Mouse (Mus musculus): Measurements from ENCODE around the gene Erich2. TPM values are rescaled to one million over a fixed set of nuclear protein-coding genes. Genes with fewer than 3 reads are reported as not detected.
A peak's percentile ranks its signal among the peaks of the same experiment; 100 is the strongest.

Erich2 gene
- polyA plus RNA-seq, 1 experiment from 2014 or later, result 6.2 TPM

GRCm38 (mm10) chr2:70567071-70567681, 58.6 kb downstream of the Erich2 start:
- Histone ChIP-seq H3K4me2 (peak overlapping the region; percentile 69), H3K27ac (ENCODE audit: low read depth) (no peak overlapping the region), H3K9ac (no peak overlapping the region), H3K27me3 (ENCODE audit: insufficient read depth, low read length) (peaks cover 80% of the 10 kb centered on the region), H3K36me3 (ENCODE audit: insufficient read depth) (no peaks in the 10 kb centered on the region), H3K4me3 (ENCODE audit: low read depth, low read length) (peak overlapping the region; percentile 34), H3K9me3 (ENCODE audit: low read depth, low read length) (no peaks in the 10 kb centered on the region), H3K4me1 (ENCODE audit: insufficient read depth) (peaks cover 27% of the 10 kb centered on the region)
- ATAC-seq (ENCODE audit: insufficient read depth) (0 out of 2 replicates have a peak, but pooled peaks have one; percentile 8), DNase-seq (peak; percentile 81)
- 7% methylated on average over 23 of the region's 23 CpGs for WGBS
- TF ChIP-seq CTCF (IDR thresholded peaks at IDR 0.05; ENCODE audit: low read depth), result peak; percentile 59

- ATAC-seq (ENCODE audit: insufficient read depth), result no peak
- Histone ChIP-seq H3K4me1 (ENCODE audit: insufficient read depth) (peaks cover 31% of the 10 kb centered on the region), H3K9ac (no peak overlapping the region), H3K9me3 (ENCODE audit: low read depth, low read length) (no peaks in the 10 kb centered on the region), H3K4me2 (peak overlapping the region; percentile 69), H3K36me3 (ENCODE audit: insufficient read depth) (no peaks in the 10 kb centered on the region), H3K27ac (ENCODE audit: low read depth) (no peak overlapping the region), H3K4me3 (ENCODE audit: low read depth, low read length) (peak overlapping the region; percentile 34), H3K27me3 (ENCODE audit: insufficient read depth, low read length) (peaks cover 75% of the 10 kb centered on the region)
- DNase-seq, result no peak
- 2% methylated on average over 12 of the region's 12 CpGs for WGBS
- no peak for TF ChIP-seq CTCF (IDR thresholded peaks at IDR 0.05; ENCODE audit: low read depth)
Measured at GRCm38 (mm10) chr2:70567682-70568077, 59.1 kb downstream of the Erich2 start.

- Histone ChIP-seq H3K4me1 (ENCODE audit: insufficient read depth) (peaks cover 28% of the 10 kb centered on the region), H3K36me3 (ENCODE audit: insufficient read depth) (no peaks in the 10 kb centered on the region), H3K9me3 (ENCODE audit: low read depth, low read length) (no peaks in the 10 kb centered on the region), H3K4me2 (peak overlapping the region; percentile 69), H3K4me3 (ENCODE audit: low read depth, low read length) (peak overlapping the region; percentile 34), H3K27ac (ENCODE audit: low read depth) (no peak overlapping the region; the same call in 1 of the 2 replicates), H3K9ac (peak overlapping the region; percentile 11; the same call in 1 of the 2 replicates), H3K27me3 (ENCODE audit: insufficient read depth, low read length) (peaks cover 68% of the 10 kb centered on the region)
- ATAC-seq (ENCODE audit: insufficient read depth), result 0 out of 2 replicates have a peak, but pooled peaks have one; percentile 5
- under 1% methylated on average over 34 of the region's 34 CpGs for WGBS
- DNase-seq, result peak; percentile 76
- no peak for TF ChIP-seq CTCF (IDR thresholded peaks at IDR 0.05; ENCODE audit: low read depth)
Measured at GRCm38 (mm10) chr2:70568198-70568941, 59.8 kb downstream of the Erich2 start.

- DNase-seq (peak; percentile 89), ATAC-seq (ENCODE audit: insufficient read depth) (peak; percentile 61; the same call in 1 of the 2 replicates)
- Histone ChIP-seq H3K4me2 (no peak overlapping the region), H3K9me3 (ENCODE audit: low read depth, low read length) (no peaks in the 10 kb centered on the region), H3K27ac (ENCODE audit: low read depth) (no peak overlapping the region), H3K9ac (no peak overlapping the region), H3K27me3 (ENCODE audit: insufficient read depth, low read length) (peaks cover 35% of the 10 kb centered on the region), H3K4me3 (ENCODE audit: low read depth, low read length) (no peak overlapping the region), H3K36me3 (ENCODE audit: insufficient read depth) (no peaks in the 10 kb centered on the region), H3K4me1 (ENCODE audit: insufficient read depth) (peaks cover 22% of the 10 kb centered on the region)
- TF ChIP-seq CTCF (IDR thresholded peaks at IDR 0.05; ENCODE audit: low read depth), result no peak
- 20% methylated on average over 4 of the region's 4 CpGs for WGBS
Measured at GRCm38 (mm10) chr2:70571698-70572097, 63.1 kb downstream of the Erich2 start.

- WGBS, result 37% methylated on average over 9 of the region's 9 CpGs
- no peak for TF ChIP-seq CTCF (IDR thresholded peaks at IDR 0.05; ENCODE audit: low read depth)
- no peak overlapping the region for H3K9ac ChIP-seq
- peaks cover 16% of the 10 kb centered on the region for H3K4me1 ChIP-seq (ENCODE audit: insufficient read depth)
- H3K27me3 ChIP-seq (ENCODE audit: insufficient read depth, low read length), result peaks cover 29% of the 10 kb centered on the region
- no peak overlapping the region for H3K4me3 ChIP-seq (ENCODE audit: low read depth, low read length)
- no peak overlapping the region for H3K27ac ChIP-seq (ENCODE audit: low read depth)
- ATAC-seq (ENCODE audit: insufficient read depth) (peak; percentile 16; the same call in 1 of the 2 replicates), DNase-seq (no peak)
- no peaks in the 10 kb centered on the region for H3K9me3 ChIP-seq (ENCODE audit: low read depth, low read length)
- H3K4me2 ChIP-seq, result no peak overlapping the region
- H3K36me3 ChIP-seq (ENCODE audit: insufficient read depth), result no peaks in the 10 kb centered on the region
Measured at GRCm38 (mm10) chr2:70572251-70572650, 63.6 kb downstream of the Erich2 start.

GRCm38 (mm10) chr2:70573544-70574210, 65.1 kb downstream of the Erich2 start:
- H3K9ac ChIP-seq, result no peak overlapping the region
- H3K27ac ChIP-seq (ENCODE audit: low read depth), result no peak overlapping the region
- H3K27me3 ChIP-seq (ENCODE audit: insufficient read depth, low read length), result peaks cover 17% of the 10 kb centered on the region
- no peak overlapping the region for H3K4me3 ChIP-seq (ENCODE audit: low read depth, low read length)
- ATAC-seq (ENCODE audit: insufficient read depth), result no peak
- H3K36me3 ChIP-seq (ENCODE audit: insufficient read depth), result no peaks in the 10 kb centered on the region
- 63% methylated on average over 8 of the region's 8 CpGs for WGBS
- no peaks in the 10 kb centered on the region for H3K9me3 ChIP-seq (ENCODE audit: low read depth, low read length)
- 0 out of 2 replicates have a peak, but pooled peaks cover 10% of the 10 kb centered on the region for H3K4me1 ChIP-seq (ENCODE audit: insufficient read depth)
- no peak for DNase-seq
- no peak for TF ChIP-seq CTCF (IDR thresholded peaks at IDR 0.05; ENCODE audit: low read depth)
- no peak overlapping the region for H3K4me2 ChIP-seq

GRCm38 (mm10) chr2:70588200-70588599, 79.6 kb downstream of the Erich2 start:
- Histone ChIP-seq H3K4me2 (no peak overlapping the region), H3K4me3 (ENCODE audit: low read depth, low read length) (no peak overlapping the region), H3K9ac (no peak overlapping the region), H3K36me3 (ENCODE audit: insufficient read depth) (no peaks in the 10 kb centered on the region), H3K27me3 (ENCODE audit: insufficient read depth, low read length) (no peaks in the 10 kb centered on the region), H3K27ac (ENCODE audit: low read depth) (no peak overlapping the region), H3K9me3 (ENCODE audit: low read depth, low read length) (no peaks in the 10 kb centered on the region), H3K4me1 (ENCODE audit: insufficient read depth) (no peaks in the 10 kb centered on the region)
- no peak for ATAC-seq (ENCODE audit: insufficient read depth)
- no peak for TF ChIP-seq CTCF (IDR thresholded peaks at IDR 0.05; ENCODE audit: low read depth)
- 88% methylated on average over 6 of the region's 6 CpGs for WGBS
- DNase-seq, result no peak

Other genes starting within 250 kb of the Erich2 start
- gene Sp5, start 33.9 kb upstream of the Erich2 start, polyA plus RNA-seq (2014; fragmentation: Nextera tagmentation; extraction: Ambion mirVana), result 9.6 and 12.3 TPM in 2 replicates
- 0.11 and 0.28 TPM in 2 replicates for gene Gad1, start 44.3 kb downstream of the Erich2 start, polyA plus RNA-seq (2014; fragmentation: Nextera tagmentation; extraction: Ambion mirVana)
- 203 and 208 TPM in 2 replicates for gene Gorasp2, start 152.8 kb downstream of the Erich2 start, polyA plus RNA-seq (2014; fragmentation: Nextera tagmentation; extraction: Ambion mirVana)
- gene Gm26558, start 153.3 kb downstream of the Erich2 start, polyA plus RNA-seq (2014; fragmentation: Nextera tagmentation; extraction: Ambion mirVana), result 5.1 and 5.3 TPM in 2 replicates